ENCODE assay signal across 27 mouse cellular contexts in the genomic region with DNA sequence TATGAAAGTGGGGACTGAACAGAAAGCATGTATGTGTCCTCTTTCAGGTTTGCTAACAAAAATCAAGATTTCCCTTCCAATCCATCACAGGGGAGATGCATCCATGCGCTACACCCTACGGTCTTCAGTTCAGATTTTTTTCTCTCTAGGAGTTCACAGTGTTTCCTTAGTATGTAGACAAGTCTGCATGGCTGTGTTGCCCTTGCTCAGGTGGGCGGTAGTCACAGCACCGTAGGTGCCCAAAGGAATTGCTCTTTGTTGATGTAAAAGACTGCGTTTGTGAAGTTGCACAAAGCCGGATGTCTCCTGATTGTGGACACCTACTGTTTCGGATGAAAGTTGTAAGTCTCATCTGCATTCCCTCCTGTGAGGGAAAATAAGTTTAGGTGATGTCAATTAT.
A peak's percentile ranks its signal among the peaks of the same experiment; 100 is the strongest.
DNase-seq lines count a peak whose midpoint lies in the region; ATAC-seq lines count a peak whose summit lies in the region.
"Had no signal": no experiment of that assay in that cellular context is flagged by ENCODE, and none has a peak within 500 bp of the region (broad histone marks: within the 10 kb centered on the region; RNA-seq: fewer than 3 reads in every experiment).

No protein-coding gene starts in this region.

- H3K9me3 ChIP-seq in forebrain, embryonic 11.5 days (ENCODE audit: control insufficient read depth, low read length), result no peaks in the 10 kb centered on the region
- H3K9me3 ChIP-seq in forebrain, embryonic 10.5 days, result no peaks in the 10 kb centered on the region
- no peaks in the 10 kb centered on the region for H3K9me3 ChIP-seq in midbrain, embryonic 11.5 days (ENCODE audit: control insufficient read depth, low read length)
- no peaks in the 10 kb centered on the region for H3K9me3 ChIP-seq in midbrain, embryonic 10.5 days (replicated peaks)
- no peaks in the 10 kb centered on the region for H3K9me3 ChIP-seq in midbrain, embryonic 14.5 days (ENCODE audit: control insufficient read depth, low read length)
- no peaks in the 10 kb centered on the region for H3K9me3 ChIP-seq in kidney, embryonic 16.5 days (ENCODE audit: low read length)
- H3K9me3 ChIP-seq: limb, embryonic 13.5 days; neural tube, embryonic 12.5 days had no signal

- no peak for ATAC-seq in forebrain, embryonic 11.5 days (replicated peaks; ENCODE audit: low FRiP score)
- no peak for ATAC-seq in midbrain, embryonic 11.5 days (ENCODE audit: low FRiP score)
- no peak; the same call in 1 of the 2 replicates for ATAC-seq in midbrain, embryonic 14.5 days (ENCODE audit: low FRiP score, low TSS enrichment)
- ATAC-seq in megakaryocyte progenitor cell, adult 5-6 weeks (replicated peaks; ENCODE audit: poor library complexity), result no peak
- no peak for ATAC-seq in kidney, embryonic 16.5 days (ENCODE audit: low FRiP score, low TSS enrichment)
- ATAC-seq: intestine, postnatal 0 days; liver, postnatal 0 days had no signal

- H3K27ac ChIP-seq in forebrain, embryonic 11.5 days (ENCODE audit: low read depth, low read length), result peak overlapping the region; percentile 38; the same call in 1 of the 2 replicates
- no peak overlapping the region for H3K27ac ChIP-seq in forebrain, embryonic 10.5 days
- no peak overlapping the region for H3K27ac ChIP-seq in midbrain, embryonic 11.5 days (ENCODE audit: low read depth, low read length)
- H3K27ac ChIP-seq in midbrain, embryonic 10.5 days (replicated peaks), result no peak overlapping the region
- H3K27ac ChIP-seq in midbrain, embryonic 14.5 days (replicated peaks; ENCODE audit: low read depth, low read length), result peak overlapping the region; percentile 41; the same call in 1 of the 2 replicates
- H3K27ac ChIP-seq in kidney, embryonic 16.5 days (ENCODE audit: low read length), result no peak overlapping the region
- H3K27ac ChIP-seq: layer of hippocampus, adult 2 months; left cerebral cortex, adult 2 months; limb, embryonic 13.5 days; neural tube, embryonic 12.5 days; stomach, postnatal 0 days had no signal

- H3K4me1 ChIP-seq in forebrain, embryonic 11.5 days (replicated peaks; ENCODE audit: control insufficient read depth, insufficient read depth, low read length), result peaks cover 5% of the 10 kb centered on the region; the same call in 1 of the 2 replicates
- peaks cover 25% of the 10 kb centered on the region for H3K4me1 ChIP-seq in forebrain, embryonic 10.5 days
- peaks cover 9% of the 10 kb centered on the region for H3K4me1 ChIP-seq in midbrain, embryonic 11.5 days (ENCODE audit: control insufficient read depth, insufficient read depth, low read length)
- peaks cover 19% of the 10 kb centered on the region for H3K4me1 ChIP-seq in midbrain, embryonic 10.5 days
- peaks cover 22% of the 10 kb centered on the region for H3K4me1 ChIP-seq in midbrain, embryonic 14.5 days (ENCODE audit: control insufficient read depth, insufficient read depth, low read length)
- H3K4me1 ChIP-seq in kidney, embryonic 16.5 days (ENCODE audit: insufficient read depth, low read length), result no peaks in the 10 kb centered on the region
- H3K4me1 ChIP-seq: neural tube, embryonic 12.5 days had no signal

- WGBS in forebrain, embryonic 11.5 days, result 62% methylated on average over 7 of the region's 7 CpGs
- 71% methylated on average over 7 of the region's 7 CpGs for WGBS in forebrain, embryonic 10.5 days
- WGBS in midbrain, embryonic 11.5 days, result 49% methylated on average over 7 of the region's 7 CpGs
- WGBS in midbrain, embryonic 10.5 days, result 65% methylated on average over 7 of the region's 7 CpGs
- WGBS in midbrain, embryonic 14.5 days, result 26% methylated on average over 7 of the region's 7 CpGs
- WGBS in kidney, embryonic 16.5 days, result 79% methylated on average over 7 of the region's 7 CpGs

- no peaks in the 10 kb centered on the region for H3K36me3 ChIP-seq in forebrain, embryonic 11.5 days (ENCODE audit: control insufficient read depth, insufficient read depth, low read length)
- no peaks in the 10 kb centered on the region for H3K36me3 ChIP-seq in forebrain, embryonic 10.5 days (replicated peaks)
- H3K36me3 ChIP-seq in midbrain, embryonic 11.5 days (ENCODE audit: control insufficient read depth, insufficient read depth, low read length), result no peaks in the 10 kb centered on the region
- no peaks in the 10 kb centered on the region for H3K36me3 ChIP-seq in midbrain, embryonic 10.5 days
- H3K36me3 ChIP-seq in midbrain, embryonic 14.5 days (ENCODE audit: control insufficient read depth, insufficient read depth, low read length), result no peaks in the 10 kb centered on the region
- no peaks in the 10 kb centered on the region for H3K36me3 ChIP-seq in kidney, embryonic 16.5 days (ENCODE audit: insufficient read depth, low read length)
- H3K36me3 ChIP-seq: G1E; limb, embryonic 13.5 days; neural tube, embryonic 12.5 days had no signal

- H3K4me3 ChIP-seq in forebrain, embryonic 11.5 days (ENCODE audit: low read depth, low read length), result no peak overlapping the region
- H3K4me3 ChIP-seq in forebrain, embryonic 10.5 days, result no peak overlapping the region
- no peak overlapping the region for H3K4me3 ChIP-seq in midbrain, embryonic 11.5 days (ENCODE audit: low read depth, low read length)
- H3K4me3 ChIP-seq in midbrain, embryonic 10.5 days, result no peak overlapping the region
- no peak overlapping the region for H3K4me3 ChIP-seq in midbrain, embryonic 14.5 days (replicated peaks; ENCODE audit: low read depth, low read length)
- H3K4me3 ChIP-seq in kidney, embryonic 16.5 days (ENCODE audit: low read length), result no peak overlapping the region
- H3K4me3 ChIP-seq: erythroblast, embryonic 14.5 days; layer of hippocampus, adult 2 months; left cerebral cortex, adult 2 months; limb, embryonic 13.5 days; myocyte; neural tube, embryonic 12.5 days had no signal

- no peaks in the 10 kb centered on the region for H3K27me3 ChIP-seq in forebrain, embryonic 11.5 days (ENCODE audit: control insufficient read depth, insufficient read depth, low read length)
- no peaks in the 10 kb centered on the region for H3K27me3 ChIP-seq in forebrain, embryonic 10.5 days (ENCODE audit: poor library complexity, severe bottlenecking)
- H3K27me3 ChIP-seq in midbrain, embryonic 11.5 days (ENCODE audit: control insufficient read depth, insufficient read depth, low read length), result no peaks in the 10 kb centered on the region
- no peaks in the 10 kb centered on the region for H3K27me3 ChIP-seq in midbrain, embryonic 10.5 days (ENCODE audit: low read depth, poor library complexity, severe bottlenecking)
- no peaks in the 10 kb centered on the region for H3K27me3 ChIP-seq in midbrain, embryonic 14.5 days (ENCODE audit: control insufficient read depth, insufficient read depth, low read length)
- no peaks in the 10 kb centered on the region for H3K27me3 ChIP-seq in kidney, embryonic 16.5 days (ENCODE audit: insufficient read depth, low read length)
- H3K27me3 ChIP-seq: limb, embryonic 13.5 days; neural tube, embryonic 12.5 days had no signal

- DNase-seq in forebrain, embryonic 11.5 days (ENCODE audit: low spot score), result no peak
- DNase-seq in forebrain, embryonic 10.5 days (ENCODE audit: extremely low spot score, low spot score), result no peak
- peak; percentile 84 for DNase-seq in midbrain, embryonic 11.5 days (ENCODE audit: low spot score, missing footprints)
- DNase-seq in midbrain, embryonic 10.5 days (ENCODE audit: low spot score), result no peak
- DNase-seq in midbrain, embryonic 14.5 days, result no peak
- no peak for DNase-seq in left cerebral cortex, adult 9 months (ENCODE audit: low spot score in 2 of 2)
- DNase-seq: adrenal gland, adult 8-10 months; cerebellum, adult 2 months; gastrocnemius, postnatal 14 days; heart, postnatal 14 days; kidney, postnatal 25 days; liver, postnatal 0 days; lung, postnatal 4 days; thymus, adult 18-20 months; thymus, postnatal 25 days had no signal

- no peak overlapping the region for H3K4me2 ChIP-seq in forebrain, embryonic 11.5 days (ENCODE audit: low read depth, low read length, severe bottlenecking)
- no peak overlapping the region for H3K4me2 ChIP-seq in midbrain, embryonic 11.5 days
- peak overlapping the region; percentile 41 for H3K4me2 ChIP-seq in midbrain, embryonic 14.5 days (ENCODE audit: low read length)
- H3K4me2 ChIP-seq in kidney, embryonic 16.5 days (replicated peaks; ENCODE audit: low read depth, low read length), result no peak overlapping the region
- H3K4me2 ChIP-seq: limb, embryonic 13.5 days; liver, embryonic 11.5 days; neural tube, embryonic 12.5 days had no signal

- H3K9ac ChIP-seq in forebrain, embryonic 11.5 days (ENCODE audit: low read length), result no peak overlapping the region
- no peak overlapping the region for H3K9ac ChIP-seq in midbrain, embryonic 11.5 days (ENCODE audit: low read length)
- H3K9ac ChIP-seq in midbrain, embryonic 14.5 days (replicated peaks; ENCODE audit: low read length), result no peak overlapping the region
- H3K9ac ChIP-seq in kidney, embryonic 16.5 days (replicated peaks; ENCODE audit: low read length), result no peak overlapping the region
- H3K9ac ChIP-seq: limb, embryonic 13.5 days; liver, postnatal 0 days; neural tube, embryonic 12.5 days had no signal

Comparison
In these comparisons a context has a peak if more than half of its experiments do, and no peak if none do; other contexts are left out.
1. H3K27ac ChIP-seq: peak in forebrain, embryonic 11.5 days (single experiment) and midbrain, embryonic 14.5 days (single experiment); none in forebrain, embryonic 10.5 days (single experiment), midbrain, embryonic 11.5 days (single experiment), midbrain, embryonic 10.5 days (single experiment) and kidney, embryonic 16.5 days (single experiment).